Mouse (Mus musculus): ENCODE results near the gene Nova2. TPM values are rescaled to one million over a fixed set of nuclear protein-coding genes. Genes with fewer than 3 reads are reported as not detected.
A peak's percentile ranks its signal among the peaks of the same experiment; 100 is the strongest.

Gene Nova2
- polyA plus RNA-seq, 1 experiment from 2014 or later, result 17.3 TPM

DNA sequence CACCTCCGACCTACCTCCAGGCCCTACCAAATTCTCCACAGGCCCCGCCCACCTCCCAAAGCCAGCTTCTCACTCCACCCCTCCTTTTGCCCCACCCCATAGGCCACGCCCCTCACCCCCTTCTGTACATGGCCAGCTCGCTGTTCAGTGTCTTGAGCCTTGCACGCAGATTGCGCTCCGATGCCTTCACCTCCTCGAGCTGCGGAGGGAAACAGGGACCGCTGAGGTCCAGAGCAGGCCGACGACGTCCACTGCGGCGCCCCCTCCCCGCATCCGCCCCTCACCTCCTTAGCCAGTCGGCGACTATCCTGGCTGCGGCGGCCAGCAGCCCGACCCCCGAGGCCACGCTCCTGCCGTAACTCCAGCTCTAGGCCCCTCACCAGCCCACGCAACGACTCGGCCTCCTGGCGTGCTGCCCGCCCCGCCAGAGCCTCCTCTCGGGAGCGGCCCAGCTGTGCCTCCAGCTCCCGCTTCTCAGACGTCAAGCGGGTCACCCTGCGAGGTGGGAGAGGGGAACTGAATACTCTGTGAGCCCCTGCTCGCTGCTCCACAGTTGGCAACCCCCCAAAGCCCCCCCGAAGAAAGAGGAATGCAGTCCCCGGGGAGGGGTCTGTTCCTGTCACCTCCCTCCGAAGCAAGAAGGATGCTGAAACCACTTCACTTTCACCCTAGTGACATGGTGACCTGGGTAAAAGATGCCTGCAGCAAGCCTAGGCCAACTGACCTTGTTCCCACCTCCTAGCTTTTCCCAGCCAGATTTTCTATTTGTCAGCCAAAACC is 31.8 kb upstream of the Nova2 start:
- Histone ChIP-seq H3K27me3 (replicated peaks; ENCODE audit: control insufficient read depth, insufficient read depth, low read length) (peaks cover 3% of the 10 kb centered on the region; the same call in 1 of the 2 replicates), H3K4me1 (replicated peaks; ENCODE audit: control insufficient read depth, insufficient read depth, low read length) (peaks cover 22% of the 10 kb centered on the region), H3K9ac (replicated peaks; ENCODE audit: low read depth, low read length) (peak overlapping the region; percentile 60), H3K4me2 (ENCODE audit: low read length) (peak overlapping the region; percentile 64), H3K9me3 (ENCODE audit: control insufficient read depth, low read length) (no peaks in the 10 kb centered on the region), H3K36me3 (ENCODE audit: control insufficient read depth, insufficient read depth) (no peaks in the 10 kb centered on the region), H3K27ac (ENCODE audit: low read length) (no peak overlapping the region), H3K4me3 (replicated peaks; ENCODE audit: low read length) (peak overlapping the region; percentile 63)
- ATAC-seq, result peak; percentile 39
- 2% methylated on average over 41 of the region's 41 CpGs for WGBS

DNA sequence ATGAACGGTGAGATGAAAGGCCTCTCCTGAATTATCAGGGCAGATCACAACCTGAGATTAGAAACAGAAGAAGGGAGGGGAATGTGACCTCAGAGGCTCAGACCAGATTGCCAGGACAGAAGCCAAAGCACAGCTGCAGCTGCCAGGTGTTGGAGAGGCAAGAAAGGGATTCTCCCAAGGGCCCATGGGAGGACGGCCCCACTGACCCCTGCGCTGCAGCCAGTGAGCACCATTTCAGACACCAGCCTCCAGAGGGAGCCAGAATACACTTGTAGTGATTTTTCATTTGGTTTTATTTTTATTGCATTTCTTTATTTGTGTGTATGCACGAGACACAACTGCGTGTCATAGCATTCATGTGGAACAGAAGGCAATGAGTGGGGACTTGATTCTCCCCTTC is 29.2 kb upstream of the Nova2 start:
- ATAC-seq, result no peak
- Histone ChIP-seq H3K4me3 (replicated peaks; ENCODE audit: low read length) (no peak overlapping the region), H3K27ac (ENCODE audit: low read length) (no peak overlapping the region), H3K27me3 (replicated peaks; ENCODE audit: control insufficient read depth, insufficient read depth, low read length) (peaks cover 3% of the 10 kb centered on the region; the same call in 1 of the 2 replicates), H3K4me1 (replicated peaks; ENCODE audit: control insufficient read depth, insufficient read depth, low read length) (peaks cover 22% of the 10 kb centered on the region), H3K4me2 (ENCODE audit: low read length) (no peak overlapping the region), H3K36me3 (ENCODE audit: control insufficient read depth, insufficient read depth) (no peaks in the 10 kb centered on the region), H3K9me3 (ENCODE audit: control insufficient read depth, low read length) (no peaks in the 10 kb centered on the region), H3K9ac (replicated peaks; ENCODE audit: low read depth, low read length) (no peak overlapping the region)
- 27% methylated on average over 5 of the region's 5 CpGs for WGBS

DNA sequence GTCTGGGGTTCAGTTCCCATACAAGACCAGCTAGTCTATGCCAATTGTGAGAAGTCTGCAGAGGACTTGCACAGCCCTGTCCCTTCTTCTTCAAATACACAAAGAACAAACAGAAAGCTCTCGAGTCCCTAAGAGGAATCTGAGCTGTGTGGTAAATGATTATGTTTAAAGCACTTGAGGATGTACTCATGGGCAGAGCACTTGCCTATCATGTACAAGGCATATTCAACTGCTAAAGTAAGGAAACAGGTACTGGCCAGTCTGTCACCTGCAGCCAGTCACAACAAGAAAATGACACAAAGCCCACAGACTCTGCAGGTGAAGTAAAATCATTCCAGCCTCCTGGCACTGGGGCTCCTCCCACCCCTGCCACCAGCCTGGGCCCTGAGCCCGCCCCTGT is 25.2 kb upstream of the Nova2 start:
- Histone ChIP-seq H3K4me1 (replicated peaks; ENCODE audit: control insufficient read depth, insufficient read depth, low read length) (no peaks in the 10 kb centered on the region), H3K27me3 (replicated peaks; ENCODE audit: control insufficient read depth, insufficient read depth, low read length) (no peaks in the 10 kb centered on the region), H3K36me3 (ENCODE audit: control insufficient read depth, insufficient read depth) (no peaks in the 10 kb centered on the region), H3K4me2 (ENCODE audit: low read length) (no peak overlapping the region), H3K27ac (ENCODE audit: low read length) (no peak overlapping the region), H3K9me3 (ENCODE audit: control insufficient read depth, low read length) (no peaks in the 10 kb centered on the region), H3K4me3 (replicated peaks; ENCODE audit: low read length) (no peak overlapping the region), H3K9ac (replicated peaks; ENCODE audit: low read depth, low read length) (no peak overlapping the region)
- ATAC-seq, result no peak
- WGBS, result 93% methylated on average over 2 of the region's 2 CpGs

DNA sequence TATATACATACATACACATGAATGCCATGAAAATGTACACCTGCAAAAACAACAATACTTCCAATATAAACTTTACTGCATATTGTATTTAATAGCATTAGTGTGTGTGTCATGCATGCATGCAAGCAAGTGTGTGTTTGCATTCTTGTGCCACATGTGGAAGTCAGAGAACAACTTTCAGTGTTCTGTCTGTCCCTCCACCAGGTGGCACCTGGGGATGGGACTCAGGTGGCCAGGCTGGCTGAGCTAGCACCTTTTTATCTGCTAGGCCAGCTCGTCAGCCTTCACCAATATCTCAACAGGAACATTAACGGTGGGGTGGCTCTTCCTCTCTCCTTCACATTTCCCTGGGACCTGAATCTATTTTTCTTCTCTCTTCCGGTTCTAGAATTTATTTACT is 23.2 kb upstream of the Nova2 start:
- WGBS, result 73% methylated on average over 3 of the region's 3 CpGs
- ATAC-seq, result no peak
- H3K4me3 ChIP-seq (replicated peaks; ENCODE audit: low read length), result no peak overlapping the region

DNA sequence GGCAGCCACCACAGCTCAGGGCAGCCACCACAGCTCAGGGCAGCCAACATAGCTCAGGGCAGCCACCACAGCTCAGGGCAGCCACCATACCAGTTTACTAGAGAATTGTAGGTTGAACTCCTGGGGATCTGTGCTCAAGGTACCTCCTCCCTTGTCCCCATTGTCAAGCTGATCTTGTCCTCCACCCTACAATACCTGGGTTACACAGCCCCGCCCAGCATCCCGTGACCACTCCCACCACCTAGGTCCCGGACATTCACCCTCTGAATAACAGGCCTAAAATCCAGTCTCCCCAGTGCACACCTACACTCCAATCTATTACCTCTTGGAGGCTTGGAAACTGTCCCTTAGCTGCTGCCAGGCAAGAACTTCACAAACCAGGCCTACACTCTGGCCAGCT is 20.7 kb upstream of the Nova2 start:
- 71% methylated on average over 3 of the region's 3 CpGs for WGBS
- Histone ChIP-seq H3K4me1 (replicated peaks; ENCODE audit: control insufficient read depth, insufficient read depth, low read length) (peaks cover 10% of the 10 kb centered on the region), H3K9me3 (ENCODE audit: control insufficient read depth, low read length) (no peaks in the 10 kb centered on the region), H3K4me3 (replicated peaks; ENCODE audit: low read length) (no peak overlapping the region), H3K27me3 (replicated peaks; ENCODE audit: control insufficient read depth, insufficient read depth, low read length) (no peaks in the 10 kb centered on the region), H3K4me2 (ENCODE audit: low read length) (no peak overlapping the region), H3K9ac (replicated peaks; ENCODE audit: low read depth, low read length) (no peak overlapping the region), H3K27ac (ENCODE audit: low read length) (no peak overlapping the region), H3K36me3 (ENCODE audit: control insufficient read depth, insufficient read depth) (0 out of 2 replicates have a peak, but pooled peaks cover 2% of the 10 kb centered on the region)
- no peak for ATAC-seq

More for the DNA sequence above, 23.2 kb upstream of the Nova2 start:
- H3K9ac ChIP-seq (replicated peaks; ENCODE audit: low read depth, low read length), result no peak overlapping the region
- 0 out of 2 replicates have a peak, but pooled peaks cover 2% of the 10 kb centered on the region for H3K36me3 ChIP-seq (ENCODE audit: control insufficient read depth, insufficient read depth)
- no peak overlapping the region for H3K4me2 ChIP-seq (ENCODE audit: low read length)
- H3K4me1 ChIP-seq (replicated peaks; ENCODE audit: control insufficient read depth, insufficient read depth, low read length), result no peaks in the 10 kb centered on the region
- H3K27me3 ChIP-seq (replicated peaks; ENCODE audit: control insufficient read depth, insufficient read depth, low read length), result no peaks in the 10 kb centered on the region
- H3K27ac ChIP-seq (ENCODE audit: low read length), result no peak overlapping the region
- H3K9me3 ChIP-seq (ENCODE audit: control insufficient read depth, low read length), result no peaks in the 10 kb centered on the region

DNA sequence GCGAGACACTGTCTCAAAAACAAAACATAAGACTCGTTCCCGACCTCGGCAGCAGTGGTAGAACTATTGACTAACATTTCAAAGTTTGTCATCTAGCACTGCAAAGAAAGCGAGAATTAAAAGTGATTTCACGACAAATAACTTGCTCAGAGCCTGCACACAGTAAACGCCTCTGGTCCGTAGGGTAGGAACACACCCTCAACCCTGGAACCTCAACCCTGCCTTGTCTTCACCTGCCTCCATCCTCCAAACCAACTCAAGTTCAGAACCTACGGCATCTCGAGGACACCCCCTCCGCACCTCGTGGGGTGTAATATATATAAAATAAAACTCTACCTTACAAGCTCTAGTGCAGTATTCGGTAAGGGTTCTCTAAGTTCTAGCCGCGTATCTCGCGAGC is 15.9 kb upstream of the Nova2 start:
- WGBS, result 7% methylated on average over 17 of the region's 17 CpGs
- no peaks in the 10 kb centered on the region for H3K27me3 ChIP-seq (replicated peaks; ENCODE audit: control insufficient read depth, insufficient read depth, low read length)
- H3K4me2 ChIP-seq (ENCODE audit: low read length), result peak overlapping the region; percentile 85
- H3K4me3 ChIP-seq (replicated peaks; ENCODE audit: low read length), result peak overlapping the region; percentile 78
- H3K36me3 ChIP-seq (ENCODE audit: control insufficient read depth, insufficient read depth), result 0 out of 2 replicates have a peak, but pooled peaks cover 2% of the 10 kb centered on the region
- no peak; the same call in 1 of the 2 replicates for ATAC-seq
- peak overlapping the region; percentile 47 for H3K9ac ChIP-seq (replicated peaks; ENCODE audit: low read depth, low read length)
- no peak overlapping the region for H3K27ac ChIP-seq (ENCODE audit: low read length)
- no peaks in the 10 kb centered on the region for H3K9me3 ChIP-seq (ENCODE audit: control insufficient read depth, low read length)
- peaks cover 16% of the 10 kb centered on the region for H3K4me1 ChIP-seq (replicated peaks; ENCODE audit: control insufficient read depth, insufficient read depth, low read length)

DNA sequence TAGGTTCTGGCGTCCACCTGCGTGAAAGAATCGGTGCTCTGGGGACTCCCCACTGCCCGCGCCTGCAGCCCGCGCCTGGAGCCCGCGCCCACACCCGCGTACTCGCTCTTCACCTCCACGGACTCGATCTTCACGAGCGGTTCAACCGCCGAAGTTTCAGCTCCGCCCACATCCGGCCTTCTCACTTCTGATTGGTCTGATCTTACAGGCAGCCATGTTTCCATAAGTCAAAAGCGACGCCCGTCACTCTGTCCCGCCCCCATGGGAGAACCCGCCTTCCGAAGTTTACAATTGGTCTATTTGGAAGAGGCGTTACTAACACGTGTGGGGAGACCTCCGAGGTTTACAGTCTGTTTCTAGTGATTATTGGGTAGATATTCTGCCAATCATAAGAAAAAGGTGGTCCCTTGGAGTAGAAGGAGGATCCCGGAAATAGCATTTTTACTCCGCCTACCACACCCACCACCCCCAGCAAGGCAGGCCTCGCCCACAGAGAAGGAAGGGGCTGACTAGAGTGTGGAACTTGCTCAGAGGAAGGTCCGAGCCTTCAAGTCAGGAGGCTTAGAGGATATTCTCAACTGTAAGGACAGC is 15.4 kb upstream of the Nova2 start, which contains the start of gene Ccdc61:
Gene Ccdc61 (minus strand): TSS at position 175 of the 591 bp plus-strand sequence.
- Histone ChIP-seq H3K27ac (ENCODE audit: low read length) (peak within 1 kb of the TSS; percentile 1; the same call in 1 of the 2 replicates), H3K9ac (replicated peaks; ENCODE audit: low read depth, low read length) (peak within 1 kb of the TSS; percentile 50), H3K27me3 (replicated peaks; ENCODE audit: control insufficient read depth, insufficient read depth, low read length) (no peaks in the 10 kb centered on the region), H3K4me3 (replicated peaks; ENCODE audit: low read length) (peak within 1 kb of the TSS; percentile 78), H3K4me1 (replicated peaks; ENCODE audit: control insufficient read depth, insufficient read depth, low read length) (peaks cover 16% of the 10 kb centered on the region), H3K4me2 (ENCODE audit: low read length) (peak within 1 kb of the TSS; percentile 85), H3K9me3 (ENCODE audit: control insufficient read depth, low read length) (no peaks in the 10 kb centered on the region), H3K36me3 (ENCODE audit: control insufficient read depth, insufficient read depth) (0 out of 2 replicates have a peak, but pooled peaks cover 2% of the 10 kb centered on the region)
- ATAC-seq, result peak; percentile 99
- under 1% methylated on average over 33 of the region's 33 CpGs for WGBS

DNA sequence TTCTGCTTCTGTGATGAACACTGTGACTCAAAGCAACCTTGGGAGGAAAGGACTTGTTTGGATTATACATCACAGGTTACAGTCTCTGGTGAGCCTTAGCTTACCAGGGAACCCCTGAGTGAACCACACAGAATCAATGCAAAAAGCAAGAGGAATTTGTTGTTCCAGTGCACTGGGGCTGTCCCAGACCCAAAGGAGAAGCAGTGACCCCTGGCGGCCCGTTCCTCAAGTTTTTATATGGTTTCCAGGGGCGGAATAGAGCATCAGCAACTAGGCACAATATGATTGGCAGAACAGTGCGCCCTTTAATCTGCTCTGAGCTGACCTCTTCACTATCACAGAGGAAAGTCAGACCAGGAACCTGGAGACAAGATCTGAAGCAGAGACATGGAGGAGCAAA is 9.4 kb upstream of the Nova2 start:
- H3K9ac ChIP-seq (replicated peaks; ENCODE audit: low read depth, low read length), result no peak overlapping the region
- no peak overlapping the region for H3K27ac ChIP-seq (ENCODE audit: low read length)
- H3K4me2 ChIP-seq (ENCODE audit: low read length), result no peak overlapping the region
- H3K9me3 ChIP-seq (ENCODE audit: control insufficient read depth, low read length), result no peaks in the 10 kb centered on the region
- WGBS, result 74% methylated on average over 4 of the region's 4 CpGs
- no peaks in the 10 kb centered on the region for H3K27me3 ChIP-seq (replicated peaks; ENCODE audit: control insufficient read depth, insufficient read depth, low read length)
- H3K4me1 ChIP-seq (replicated peaks; ENCODE audit: control insufficient read depth, insufficient read depth, low read length), result peaks cover 6% of the 10 kb centered on the region
- no peaks in the 10 kb centered on the region for H3K36me3 ChIP-seq (ENCODE audit: control insufficient read depth, insufficient read depth)
- no peak for ATAC-seq
- no peak overlapping the region for H3K4me3 ChIP-seq (replicated peaks; ENCODE audit: low read length)

DNA sequence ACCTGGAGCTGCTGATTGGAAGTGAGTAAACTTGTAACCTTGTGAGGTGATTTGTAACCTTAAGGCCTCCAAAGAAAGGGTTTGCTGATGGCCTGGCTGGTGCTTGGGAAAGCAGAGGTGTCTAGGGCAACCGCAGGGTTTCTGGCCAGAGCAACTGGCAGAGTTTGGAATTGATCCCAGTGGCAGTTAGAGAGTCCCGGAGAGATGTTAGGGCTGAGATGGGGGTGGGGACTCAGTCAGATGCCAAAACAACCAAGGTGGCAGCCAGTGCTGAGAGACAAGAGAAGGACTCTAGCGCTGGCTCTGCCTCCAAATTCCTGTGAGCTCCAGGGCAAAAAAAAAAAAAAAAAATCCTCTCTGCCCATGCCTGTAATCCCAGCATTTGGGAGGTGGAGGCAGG is 7.8 kb upstream of the Nova2 start:
- H3K4me3 ChIP-seq (replicated peaks; ENCODE audit: low read length), result no peak overlapping the region
- H3K4me2 ChIP-seq (ENCODE audit: low read length), result no peak overlapping the region
- H3K27me3 ChIP-seq (replicated peaks; ENCODE audit: control insufficient read depth, insufficient read depth, low read length), result no peaks in the 10 kb centered on the region
- no peak overlapping the region for H3K9ac ChIP-seq (replicated peaks; ENCODE audit: low read depth, low read length)
- WGBS, result 37% methylated on average over 3 of the region's 3 CpGs
- H3K4me1 ChIP-seq (replicated peaks; ENCODE audit: control insufficient read depth, insufficient read depth, low read length), result peaks cover 21% of the 10 kb centered on the region
- H3K9me3 ChIP-seq (ENCODE audit: control insufficient read depth, low read length), result no peaks in the 10 kb centered on the region
- H3K36me3 ChIP-seq (ENCODE audit: control insufficient read depth, insufficient read depth), result no peaks in the 10 kb centered on the region
- H3K27ac ChIP-seq (ENCODE audit: low read length), result no peak overlapping the region
- ATAC-seq, result no peak
